Mouse (Mus musculus) hematopoietic stem cell, adult 5-6 weeks (primary cell): ENCODE results near the gene Bmp2k. TPM values are rescaled to one million over a fixed set of nuclear protein-coding genes. Genes with fewer than 3 reads are reported as not detected.

Experiments used
- ATAC-seq, 2 experiments: fragments of 125-278 bp in 1 of 2; replicated peaks in 1 of 2; 2 replicates each; pipeline ENCODE4 v1.8.0; 2016 to 2017; ENCODE audit warnings: inconsistent platforms in 2 of 2, mild to moderate bottlenecking in 2 of 2, moderate number of reproducible peaks in 2 of 2, low read depth in 1 of 2, moderate TSS enrichment in 1 of 2; ENCODE audit not compliant: low FRiP score in 2 of 2, poor library complexity in 2 of 2, severe bottlenecking in 2 of 2, insufficient read depth in 1 of 2, low TSS enrichment in 1 of 2
- total RNA-seq: library from RNA; stranded (forward); fragments of 172-1452, 232-1000 nt; gene quantifications from 2 replicates; pipeline ENCODE4 v1.2.3, GENCODE M21; 2017

Bmp2k gene
- total RNA-seq, 1 experiment from 2014 or later, result 24.8 TPM

DNA sequence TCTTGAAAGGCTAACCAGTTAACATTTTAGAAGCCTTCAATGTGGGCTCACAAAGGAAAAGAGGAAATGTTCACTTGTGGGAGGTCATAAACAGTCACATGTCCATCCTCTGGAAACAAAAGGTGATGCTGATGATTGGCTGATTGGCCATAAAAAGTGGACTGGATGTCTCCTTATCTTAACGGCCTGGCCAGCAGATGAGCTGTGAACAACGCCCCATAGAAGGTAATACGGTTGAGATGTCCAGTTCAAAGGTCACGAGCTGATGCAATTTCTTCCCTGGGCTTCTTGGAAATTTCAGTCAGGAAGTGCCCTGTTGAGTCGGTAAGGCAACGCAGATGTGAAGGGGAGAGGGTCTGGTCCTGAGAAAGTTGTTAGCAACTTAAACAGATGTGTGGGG lies 28.9 kb upstream of the Bmp2k start:
- ATAC-seq, result no peak

DNA sequence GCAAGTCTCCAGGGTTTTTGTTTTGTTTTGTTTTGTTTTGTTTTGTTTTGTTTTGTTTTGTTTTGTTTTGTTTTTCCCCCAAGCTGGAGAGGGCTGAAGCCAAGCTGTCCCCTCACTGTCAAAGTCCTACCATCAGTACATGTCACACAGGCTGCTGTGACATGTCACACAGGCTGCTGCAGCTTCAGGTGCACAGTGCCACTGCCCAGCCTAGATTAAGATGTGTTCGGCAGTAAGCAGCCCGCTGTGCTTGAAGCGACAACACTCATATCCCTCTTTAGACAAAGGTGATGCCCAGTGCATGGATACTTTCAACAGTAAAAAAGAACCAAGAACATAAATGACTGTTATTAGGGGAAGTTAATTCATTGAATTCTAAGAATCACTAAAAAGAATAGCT lies 28.5 kb upstream of the Bmp2k start:
- ATAC-seq, result no peak

DNA sequence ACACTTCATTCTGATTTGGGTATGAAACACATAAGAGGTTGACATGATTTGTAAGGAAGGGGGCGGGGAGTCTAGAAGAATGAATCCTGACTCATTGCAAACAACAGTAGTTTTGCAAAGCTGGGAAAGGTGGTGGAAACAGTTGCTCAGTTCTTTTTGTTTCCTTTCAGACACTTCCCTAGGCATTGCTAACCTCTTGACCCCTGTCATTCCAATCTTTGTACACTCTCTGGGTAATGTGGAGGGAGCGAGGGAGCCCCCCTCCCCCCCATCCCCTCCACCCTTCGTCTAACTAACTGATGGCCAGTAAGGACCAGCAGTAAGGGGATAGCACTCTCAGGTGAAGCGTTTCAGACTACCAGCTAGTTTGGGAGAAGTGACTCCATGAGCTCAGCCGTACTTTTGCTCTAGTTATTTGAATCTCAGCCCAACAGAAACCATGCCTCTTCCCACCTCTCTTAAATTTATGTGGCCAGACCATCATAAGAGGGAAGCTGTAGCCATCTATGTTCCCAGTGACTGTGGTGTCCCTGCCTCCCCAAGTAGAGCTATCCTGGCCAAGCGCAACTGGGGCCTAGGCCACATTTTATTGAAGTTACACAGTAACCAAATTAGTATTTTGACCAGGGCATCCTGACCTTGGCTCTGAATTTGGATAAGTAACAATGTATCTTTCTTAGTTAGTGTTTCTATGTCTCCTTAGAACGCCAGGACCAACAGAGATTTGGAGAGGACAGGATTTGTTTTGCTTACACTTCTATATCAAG lies 27.6 kb upstream of the Bmp2k start:
- ATAC-seq, result no peak

DNA sequence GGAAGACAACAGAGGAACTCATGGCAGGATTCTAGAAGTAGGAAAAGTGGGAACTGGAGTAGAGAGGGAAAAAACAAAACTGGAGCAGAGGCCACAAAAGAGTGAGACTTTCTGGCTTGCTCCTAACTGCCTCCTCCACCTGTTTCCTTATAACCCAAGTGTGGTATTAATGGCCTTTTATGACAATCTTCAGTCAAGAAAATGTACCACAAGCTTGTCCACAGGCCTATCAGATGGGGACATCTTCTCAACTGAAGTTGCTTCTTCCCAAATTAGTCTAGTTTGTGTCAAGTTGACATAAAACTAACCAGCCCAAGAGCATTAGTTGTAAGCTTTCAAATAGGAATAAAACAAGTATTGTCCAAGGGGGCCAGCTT lies 27.0 kb upstream of the Bmp2k start:
- no peak for ATAC-seq

DNA sequence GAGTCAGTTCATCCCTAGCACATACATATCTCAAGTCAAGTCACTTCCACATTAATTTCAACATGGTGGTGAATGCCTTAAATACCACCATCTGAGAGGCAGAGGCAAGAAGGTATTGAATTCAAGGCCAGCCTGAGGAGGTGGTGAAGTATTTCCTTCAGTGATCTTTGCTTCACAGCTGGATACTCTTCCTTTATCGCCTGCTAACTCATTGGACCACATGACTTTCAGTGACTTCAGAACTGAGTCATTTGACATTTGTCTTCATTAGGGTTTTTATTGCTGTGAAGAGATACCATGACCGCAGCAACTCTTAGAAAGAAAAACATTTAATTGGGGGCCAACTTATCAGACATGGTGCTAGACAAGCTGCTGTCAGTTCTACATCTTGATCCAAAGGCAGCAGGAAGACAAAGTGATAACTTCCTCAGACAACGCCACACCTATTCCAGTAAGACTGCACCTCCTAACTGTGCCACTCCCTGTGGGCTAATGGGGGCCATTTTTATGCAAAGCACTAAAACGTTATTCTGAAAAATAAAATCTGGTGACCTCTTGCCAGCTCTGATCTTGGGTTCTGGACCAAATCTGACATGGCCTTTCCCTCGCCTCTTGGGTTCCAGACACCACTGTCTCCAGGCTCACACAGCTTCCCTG lies 24.9 kb upstream of the Bmp2k start:
- no peak for ATAC-seq

DNA sequence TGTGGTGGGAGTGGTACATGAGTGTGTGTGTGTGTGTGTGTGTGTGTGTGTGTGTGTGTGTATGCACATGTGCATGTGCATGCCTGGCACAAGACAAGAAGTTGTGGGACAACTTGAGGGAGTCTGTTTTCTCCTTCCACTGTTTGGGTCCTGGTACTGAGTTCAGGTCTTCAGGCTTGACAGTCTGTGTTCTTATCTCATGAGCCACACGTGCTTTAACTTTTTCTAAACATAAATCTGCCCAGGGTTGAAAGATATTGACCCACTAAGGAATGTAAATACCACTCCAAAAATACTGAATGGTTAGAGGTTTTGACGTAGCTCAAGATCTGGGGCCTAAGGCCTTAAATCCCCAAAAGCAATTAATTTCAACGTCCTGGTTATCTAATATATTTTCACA lies 23.8 kb upstream of the Bmp2k start:
- no peak for ATAC-seq

DNA sequence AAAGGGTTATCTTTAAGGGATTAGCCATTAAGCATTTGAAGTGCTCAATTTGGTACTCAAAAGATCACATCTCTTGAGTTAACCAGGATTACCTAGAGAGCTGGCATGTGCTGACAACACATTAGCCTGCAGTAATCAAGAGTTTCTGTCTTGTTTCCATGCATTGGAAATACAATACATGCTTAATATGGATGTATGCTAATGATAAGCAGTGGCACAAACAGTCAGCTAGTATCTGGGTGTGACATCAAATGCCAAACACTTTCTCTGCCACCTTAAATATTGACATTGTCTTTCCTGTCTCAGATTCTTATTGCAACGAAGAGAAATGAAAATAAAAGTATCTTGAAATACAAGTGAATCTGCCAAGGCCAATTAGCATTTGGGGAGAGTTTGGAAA lies 22.8 kb upstream of the Bmp2k start:
- no peak for ATAC-seq

DNA sequence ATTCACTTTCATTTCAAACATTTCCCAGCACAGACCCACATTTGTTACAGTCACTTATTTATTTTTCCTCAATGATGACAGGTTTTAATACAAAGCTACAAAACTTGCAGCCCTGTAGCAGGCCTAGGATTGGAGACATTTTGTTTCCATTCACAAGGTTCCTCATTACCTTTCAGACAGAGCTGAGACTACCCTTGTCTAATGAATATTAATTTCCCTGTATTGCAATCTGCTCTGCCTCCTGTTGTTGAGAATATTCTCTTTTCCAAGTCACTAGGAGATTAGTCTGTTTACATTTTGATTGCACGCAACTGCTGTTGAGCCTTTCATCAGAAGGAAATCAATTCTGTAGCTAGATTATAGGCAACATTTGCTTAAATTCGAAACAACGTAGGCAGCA lies 22.4 kb upstream of the Bmp2k start:
- no peak for ATAC-seq

DNA sequence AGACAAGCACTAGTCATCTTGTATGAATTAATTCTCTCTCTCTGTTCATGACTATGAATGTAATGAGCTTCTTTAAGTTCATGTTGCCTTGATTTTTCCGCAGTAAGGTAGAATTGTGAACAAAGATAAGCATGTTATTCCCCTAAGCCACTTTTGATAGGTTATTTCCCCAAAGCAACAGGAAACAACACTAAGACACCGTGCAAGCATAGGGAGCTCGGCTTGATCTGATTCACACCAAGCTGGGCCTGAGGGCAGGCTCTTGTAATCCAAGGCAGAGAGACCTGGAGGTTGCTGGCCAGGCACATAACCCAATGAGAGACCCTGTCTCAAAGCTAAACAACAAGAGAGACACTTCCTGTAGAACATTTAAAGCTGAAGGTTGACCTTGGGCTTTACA lies 21.3 kb upstream of the Bmp2k start:
- no peak for ATAC-seq

DNA sequence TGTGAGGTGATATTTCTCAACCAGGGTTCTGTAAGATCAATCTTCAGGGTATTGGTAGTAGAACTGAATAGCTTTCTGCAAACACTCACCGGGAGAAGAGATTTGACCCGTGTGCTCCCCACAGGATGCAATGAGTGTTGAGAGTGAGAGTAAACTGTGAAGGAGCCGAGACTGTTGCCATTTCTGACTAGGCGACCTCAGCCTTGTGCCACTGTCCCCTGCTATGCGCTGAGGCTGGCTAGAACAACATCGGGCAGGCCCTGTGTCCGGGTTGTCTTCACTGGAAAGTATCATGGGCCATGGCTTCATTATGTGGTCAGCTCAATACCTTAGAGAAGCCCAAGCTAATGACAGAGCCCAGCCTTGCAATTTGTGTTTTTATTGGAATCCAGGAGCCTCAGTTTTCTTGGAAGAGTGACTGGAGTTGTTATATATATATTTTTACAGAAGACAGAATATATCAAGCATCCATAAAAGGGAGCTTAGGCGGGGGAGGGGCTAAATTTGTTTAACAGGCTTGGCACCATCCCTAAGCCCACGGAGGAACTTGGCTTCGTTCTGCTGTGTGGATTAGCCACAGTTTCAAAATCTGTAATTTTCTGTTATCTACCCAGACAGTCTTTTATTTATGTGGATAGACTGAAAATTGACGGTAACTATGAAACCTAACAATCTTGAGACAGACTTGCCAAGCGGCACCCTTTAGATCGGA lies 18.0 kb upstream of the Bmp2k start:
- peak; percentile 3 to 27; a peak in 1 of 4 replicates for ATAC-seq

DNA sequence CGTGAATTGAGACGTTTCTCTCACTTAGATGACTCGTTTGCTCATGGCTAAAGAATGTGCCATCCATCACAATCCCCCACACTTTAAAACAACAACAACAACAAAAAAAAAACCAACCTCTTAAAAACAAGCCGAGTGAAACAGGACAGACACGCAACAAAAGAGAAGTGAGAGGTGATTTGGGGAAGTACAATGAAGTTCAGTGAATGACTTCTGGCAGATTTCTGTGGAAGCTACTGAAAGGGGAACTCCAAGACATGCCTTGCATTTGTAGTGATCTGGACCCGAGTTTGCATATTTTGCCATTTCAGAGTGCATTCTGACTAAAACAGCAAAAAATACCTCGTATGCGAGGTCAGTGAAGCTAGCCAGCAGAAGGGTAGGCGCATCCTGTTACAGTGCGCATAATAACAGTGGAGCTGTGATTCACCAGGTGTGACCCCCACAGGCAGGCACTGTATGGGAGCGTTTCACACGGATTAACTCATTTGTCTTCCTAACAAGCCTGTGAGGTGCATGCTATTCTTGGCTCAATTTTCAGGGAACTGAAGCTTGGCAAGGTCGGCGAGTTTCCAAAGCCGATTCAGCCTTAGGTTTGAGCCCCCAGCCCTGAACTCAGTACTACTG lies 17.4 kb upstream of the Bmp2k start:
- ATAC-seq, result peak; percentile 94

DNA sequence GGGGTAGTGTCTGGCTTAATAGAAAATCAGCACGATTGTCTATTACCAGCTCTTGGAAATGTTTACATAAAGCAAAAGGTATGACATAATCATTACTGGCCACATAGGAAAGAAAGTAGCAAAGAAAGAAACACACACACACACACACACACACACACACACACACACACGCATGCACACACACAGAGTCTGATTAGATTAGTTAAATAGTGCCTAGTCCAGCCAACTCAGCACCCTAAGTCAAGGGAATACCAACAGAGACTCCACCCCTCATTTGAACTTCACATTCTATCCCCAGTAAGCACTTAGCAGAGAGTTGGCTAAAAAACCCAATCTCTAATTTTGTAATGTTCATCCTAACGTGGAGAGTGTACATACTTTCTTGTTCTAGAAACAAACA lies 15.5 kb upstream of the Bmp2k start:
- no peak for ATAC-seq

DNA sequence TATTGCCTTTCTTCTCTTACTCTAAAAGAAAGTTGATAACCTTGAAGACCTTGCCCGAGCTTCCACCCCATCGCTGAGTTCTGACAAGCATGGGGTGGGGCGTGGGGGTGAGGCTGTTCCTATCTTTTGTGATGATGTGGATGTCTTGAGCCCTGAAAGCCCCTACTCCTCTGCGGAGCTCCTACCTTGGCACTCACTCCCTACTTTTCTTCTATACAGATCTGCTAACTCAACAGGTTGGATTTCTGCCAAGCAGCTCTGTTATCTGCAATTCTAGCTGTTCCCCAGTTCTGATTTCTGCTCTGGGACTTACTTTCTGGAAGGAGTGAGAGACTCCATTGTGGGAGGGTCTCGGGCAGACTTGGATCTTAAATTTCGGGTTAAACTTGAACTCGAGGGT lies 14.3 kb upstream of the Bmp2k start:
- no peak for ATAC-seq

DNA sequence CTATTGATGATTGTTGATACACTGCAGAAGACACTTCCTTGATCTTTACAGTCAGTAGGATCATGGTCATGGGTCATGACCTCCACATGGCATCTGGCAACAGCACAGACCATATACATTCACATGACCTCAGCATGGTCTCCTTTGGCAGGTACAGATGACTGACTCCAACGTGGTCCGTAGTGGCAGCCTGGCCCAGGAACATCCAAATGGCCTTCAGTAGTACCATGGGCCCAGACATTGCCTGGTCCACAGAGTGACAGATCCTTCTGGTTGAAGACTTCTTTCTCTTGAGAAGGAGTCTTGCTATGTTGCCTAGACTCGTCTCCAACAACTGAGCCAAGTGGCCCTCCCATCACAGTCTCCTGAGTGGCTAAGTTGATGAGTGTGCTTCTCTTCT lies 10.6 kb upstream of the Bmp2k start:
- no peak for ATAC-seq

DNA sequence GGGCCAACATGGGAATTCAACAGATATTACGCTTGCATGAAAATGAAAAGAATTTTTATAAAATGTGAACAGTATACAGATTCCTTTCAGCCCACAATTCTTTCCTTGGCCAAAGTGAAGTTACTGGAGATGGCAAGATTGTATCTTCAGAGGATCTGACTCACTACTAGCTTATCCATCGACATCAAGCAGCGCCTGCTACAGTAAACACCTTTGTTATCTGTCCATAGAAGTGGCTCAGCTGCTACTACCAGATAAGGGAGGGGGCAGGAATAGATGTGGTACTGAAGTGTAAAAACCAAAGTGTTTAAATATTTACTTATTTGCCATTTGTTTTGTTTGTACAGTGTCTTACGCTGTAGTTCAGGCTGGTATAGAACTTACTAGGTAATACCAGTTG lies 8.6 kb upstream of the Bmp2k start:
- ATAC-seq, result no peak

DNA sequence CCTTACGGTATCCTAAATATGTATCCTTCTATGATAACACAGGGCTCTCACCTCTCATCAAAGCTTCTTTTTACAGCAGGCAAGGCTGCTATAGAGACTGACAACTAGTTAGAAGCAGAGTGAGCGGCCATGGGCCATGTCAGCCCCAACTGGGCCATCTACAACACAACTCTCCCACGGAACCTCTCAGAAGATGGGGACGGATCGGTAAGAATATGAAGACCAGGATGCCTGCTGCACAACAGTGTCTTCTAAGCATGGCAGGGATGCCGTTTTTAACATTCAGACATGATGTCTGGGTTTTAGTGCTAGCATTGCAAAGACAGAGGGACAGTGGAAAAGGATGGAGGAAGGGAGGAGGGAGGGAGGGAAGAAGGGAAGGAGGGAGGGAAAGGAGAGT lies 6.3 kb upstream of the Bmp2k start:
- no peak for ATAC-seq

DNA sequence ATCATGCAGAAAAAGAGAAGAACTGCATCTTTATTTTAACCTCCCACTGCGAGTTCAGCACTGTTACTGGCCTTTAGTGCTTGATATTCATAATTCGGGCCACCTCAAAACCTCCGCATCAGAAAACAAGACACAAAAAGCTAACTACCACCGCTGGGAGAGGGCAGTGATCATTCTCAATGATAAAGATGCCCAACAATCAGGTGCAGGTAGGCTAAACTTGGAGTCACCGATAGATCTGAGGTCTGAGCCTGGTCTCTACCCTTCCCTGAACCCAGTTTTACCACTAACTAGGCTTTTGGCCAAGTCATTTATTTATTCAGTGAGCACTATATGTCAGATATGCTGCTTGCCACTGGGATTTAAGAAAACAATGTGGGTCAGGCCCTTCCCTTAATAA lies 4.8 kb upstream of the Bmp2k start:
- no peak for ATAC-seq

DNA sequence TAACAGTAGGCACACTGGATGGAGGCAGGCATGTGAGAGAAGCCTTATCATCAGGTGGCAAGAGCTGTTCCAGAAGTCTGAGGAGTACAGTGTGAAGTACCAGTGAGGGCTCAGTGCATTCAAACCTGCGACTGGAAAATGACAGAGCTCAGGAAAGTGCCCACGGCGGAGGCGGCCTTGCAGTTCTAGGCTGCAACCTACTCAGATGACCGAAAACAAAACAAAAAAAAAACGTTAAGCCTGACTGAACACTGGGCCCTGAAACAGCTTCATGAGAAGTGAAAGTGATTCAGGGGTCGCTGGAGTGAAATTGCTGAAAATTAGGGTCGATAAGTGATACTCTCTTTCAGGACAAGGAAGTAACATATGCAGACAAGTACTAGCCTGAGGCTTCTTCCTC lies 4.4 kb upstream of the Bmp2k start:
- no peak for ATAC-seq
